Mouse (Mus musculus) large intestine, adult 2 months (tissue): ENCODE measurements at regions not wholly inside any gene's neighbourhood (a gene's known extent, or its start where the extent isn't known, plus 50 kb on each side); places are given as distances from the start of the nearest gene placed in this dataset.
"Not testable (repeated sequence)": the region's sequence is repeated elsewhere in the genome, so short reads cannot be mapped to it uniquely, and the experiment has no call there.

ENCODE experiments used
- DNase-seq: peaks from one replicate; pipeline ENCODE4 v3.0.0-alpha.2; 2012; ENCODE audit warnings: low read depth, low spot score
- WGBS: fragments of 180-500 bp; shearing (Covaris S2); methylation state at CpG from one replicate; pipeline ENCODE4 v1.1.7; 2018; 5-methylcytosine and 5-hydroxymethylcytosine counted together

DNA sequence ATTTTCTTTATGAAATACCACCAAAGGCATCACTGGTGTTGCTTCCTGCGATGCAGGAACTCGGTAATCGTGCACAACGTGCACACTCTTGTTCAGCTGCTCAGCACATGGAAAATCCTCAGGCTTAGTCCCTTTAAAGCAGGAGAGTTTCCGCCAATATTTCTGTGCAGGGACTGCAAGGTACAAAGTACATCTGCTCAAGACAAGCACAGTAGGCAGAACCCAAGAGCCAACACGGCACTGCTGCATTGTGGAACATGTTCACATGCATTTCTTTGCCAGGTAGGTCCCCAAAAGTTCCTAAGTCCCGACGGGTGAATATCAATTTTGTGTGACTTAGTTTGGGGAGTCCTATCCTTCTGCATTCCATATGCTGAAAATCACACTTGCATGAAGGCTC is 808.0 kb upstream of the Pou3f3 start:
- DNase-seq, result no peak
- 76% methylated on average over 8 of the region's 8 CpGs for WGBS

DNA sequence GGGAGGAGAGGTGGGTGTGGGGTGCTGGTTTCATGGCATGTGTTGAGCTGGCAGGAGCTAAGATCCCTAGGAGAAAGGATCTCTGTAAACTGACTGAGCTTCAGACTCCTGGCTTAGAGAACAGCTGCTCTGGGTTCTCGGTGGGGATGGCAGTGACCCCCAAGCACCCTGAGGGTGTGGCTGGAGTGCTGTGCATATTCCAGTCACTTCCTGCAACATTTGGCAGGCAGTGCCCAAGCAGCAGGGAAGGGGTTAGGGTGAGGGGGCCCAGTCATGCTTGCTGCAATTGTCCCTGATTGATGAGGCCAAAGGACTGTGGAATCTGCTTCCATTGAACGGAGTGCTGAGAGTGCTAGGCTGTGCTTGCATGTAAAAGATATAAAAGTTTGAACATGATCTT is 807.4 kb upstream of the Pou3f3 start:
- WGBS, result 28% methylated on average over 2 of the region's 2 CpGs

DNA sequence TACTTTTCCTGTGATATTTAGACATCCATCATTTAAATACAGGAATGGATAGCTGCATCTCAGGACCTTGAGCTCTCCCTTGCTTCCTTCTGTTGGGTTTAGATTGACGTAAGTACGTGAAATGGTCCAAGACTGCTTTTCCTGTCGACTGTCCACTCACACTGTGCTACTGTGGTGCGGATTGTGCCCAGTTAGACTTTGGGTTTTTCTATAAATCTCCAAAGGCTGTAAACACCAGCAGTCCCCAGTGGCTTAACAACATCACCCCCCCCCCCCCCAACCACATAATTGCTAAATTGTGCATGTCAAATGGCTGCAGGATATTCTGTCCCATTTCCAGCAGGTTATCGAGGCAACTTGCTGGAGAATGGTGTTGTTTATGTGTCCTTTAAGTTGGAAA is 806.6 kb upstream of the Pou3f3 start:
- no peak for DNase-seq
- 75% methylated on average over 5 of the region's 5 CpGs for WGBS

More for the DNA sequence above, 807.4 kb upstream of the Pou3f3 start:
- no peak for DNase-seq

DNA sequence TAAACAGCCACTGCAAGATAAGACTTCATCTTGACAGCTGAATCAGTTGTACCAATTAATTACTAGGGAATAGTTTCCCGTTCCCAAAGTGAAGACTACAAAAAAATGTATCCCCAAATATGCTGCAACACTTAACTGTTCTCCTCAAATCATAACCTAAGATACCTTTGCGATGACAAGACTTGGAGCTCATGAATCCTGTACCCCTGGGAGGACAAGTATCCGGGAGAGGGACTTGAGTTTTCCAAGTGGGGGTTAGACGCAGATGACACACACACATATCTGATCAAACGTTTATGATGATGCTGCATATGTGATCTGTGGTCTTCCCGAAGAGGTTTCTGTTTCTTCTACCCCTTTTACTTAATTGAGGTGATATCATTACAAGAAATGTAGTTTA is 805.6 kb upstream of the Pou3f3 start:
- no peak for DNase-seq
- WGBS, result 79% methylated on average over 6 of the region's 6 CpGs

DNA sequence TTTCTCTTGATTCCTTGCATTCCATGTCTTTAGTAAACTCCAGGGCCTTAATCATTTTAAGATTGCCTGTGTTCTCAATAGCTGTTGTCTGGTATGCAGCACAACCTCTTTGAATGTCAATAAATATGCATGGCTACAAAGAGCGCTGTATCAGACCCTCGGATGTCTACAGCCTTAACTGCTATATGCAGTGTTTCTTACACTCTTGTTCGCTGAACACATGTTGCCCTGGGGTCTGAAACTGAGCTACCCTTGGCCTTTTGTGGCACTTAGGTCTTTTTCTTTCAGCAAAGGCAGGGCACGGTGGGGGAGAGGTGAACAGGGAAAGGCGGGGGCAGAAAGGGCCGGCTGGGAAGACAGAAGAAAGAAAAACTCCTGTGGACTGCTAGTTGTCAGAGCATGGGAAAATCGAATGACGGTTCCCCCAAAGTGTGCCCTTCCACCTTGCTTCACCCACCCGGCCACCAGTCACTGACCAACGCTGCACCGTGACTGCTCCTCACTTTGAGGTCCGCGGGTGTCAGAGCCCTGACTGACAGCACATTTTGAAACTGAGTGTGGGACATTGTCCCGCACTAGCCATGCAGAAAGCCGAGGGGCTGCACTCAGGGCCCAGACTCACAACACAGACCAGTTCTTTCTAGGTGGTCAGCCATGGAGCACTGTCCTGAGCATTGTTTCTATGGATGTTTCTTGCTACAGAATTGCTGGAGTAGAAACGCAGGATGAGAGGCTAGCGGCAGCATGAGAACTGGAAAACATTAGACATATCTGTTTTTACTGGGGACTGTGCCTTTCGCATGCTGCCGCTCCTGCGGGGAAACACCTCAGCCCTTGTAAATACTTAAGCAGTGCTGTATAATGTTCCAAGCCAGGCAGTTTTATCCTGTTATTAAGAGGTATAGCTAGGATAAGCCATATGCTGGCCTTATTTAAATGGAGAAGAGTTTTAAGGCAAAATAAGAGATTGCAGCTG is 804.6 kb upstream of the Pou3f3 start:
- DNase-seq, result no peak
- 86% methylated on average over 20 of the region's 20 CpGs for WGBS

DNA sequence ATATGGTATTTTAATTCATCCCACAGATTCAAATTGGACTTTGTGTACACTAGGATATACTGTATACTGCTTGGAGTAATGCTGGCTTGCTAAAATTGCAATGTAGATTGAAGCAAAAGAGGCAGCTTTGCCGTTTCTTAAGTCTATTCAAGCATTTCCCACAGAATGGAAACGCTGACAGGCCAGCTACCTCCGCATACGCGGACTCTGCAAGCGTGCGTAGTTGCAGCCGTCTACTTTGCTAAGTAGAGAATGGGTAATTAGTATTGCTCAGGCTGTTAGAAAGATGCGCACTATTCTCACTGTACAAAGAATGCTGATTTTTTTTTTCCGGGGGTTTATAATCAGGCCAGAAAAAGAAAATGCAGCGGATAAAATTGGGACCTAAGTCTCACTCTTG is 803.8 kb upstream of the Pou3f3 start:
- WGBS, result 92% methylated on average over 11 of the region's 11 CpGs
- DNase-seq, result no peak

DNA sequence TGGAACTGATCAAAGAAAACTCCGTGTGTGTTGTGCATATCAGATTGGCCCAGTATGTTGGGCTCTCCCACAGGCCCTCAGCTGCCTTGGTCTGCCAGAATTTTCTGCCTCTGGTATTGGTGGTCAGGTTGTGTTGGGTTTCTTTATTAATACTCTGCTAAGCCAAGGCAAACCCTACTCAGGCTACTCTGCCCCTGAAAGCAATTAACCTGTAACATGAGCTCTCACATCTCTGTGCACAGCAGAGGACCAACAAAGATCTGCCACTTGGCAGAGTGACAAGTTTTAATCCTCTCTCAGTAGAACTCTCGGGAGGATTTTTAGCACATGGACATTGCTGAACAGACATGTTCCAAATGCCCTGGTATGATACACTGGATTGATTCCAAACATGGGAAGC is 803.2 kb upstream of the Pou3f3 start:
- no peak for DNase-seq
- WGBS, result 39% methylated on average over 2 of the region's 2 CpGs

DNA sequence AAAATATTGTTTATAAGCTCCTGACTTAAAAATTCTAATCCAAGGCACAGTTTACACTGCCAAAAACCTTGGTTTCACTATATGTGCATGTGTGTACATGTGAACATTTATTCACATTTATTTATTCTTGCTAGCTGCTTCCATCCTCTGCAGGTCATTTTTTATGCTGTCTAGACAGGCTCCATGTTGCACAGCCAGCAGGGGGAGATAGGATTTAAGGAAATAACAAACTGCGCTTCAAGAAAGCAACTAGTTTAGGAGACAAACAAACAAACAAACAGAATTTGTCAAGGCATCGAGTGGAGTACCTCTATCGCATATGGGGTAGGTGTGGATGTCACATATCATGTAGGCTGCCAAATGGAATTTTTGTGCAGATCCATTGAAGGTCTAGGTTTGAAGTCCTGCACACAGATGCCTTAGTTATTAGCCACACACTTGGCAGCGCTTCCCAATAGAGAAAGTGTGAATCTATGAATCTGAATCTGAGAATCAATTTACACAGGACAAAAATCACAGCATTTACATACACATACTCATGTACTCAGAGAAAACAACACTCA is 797.7 kb upstream of the Pou3f3 start:
- 71% methylated on average over 4 of the region's 4 CpGs for WGBS
- no peak for DNase-seq

DNA sequence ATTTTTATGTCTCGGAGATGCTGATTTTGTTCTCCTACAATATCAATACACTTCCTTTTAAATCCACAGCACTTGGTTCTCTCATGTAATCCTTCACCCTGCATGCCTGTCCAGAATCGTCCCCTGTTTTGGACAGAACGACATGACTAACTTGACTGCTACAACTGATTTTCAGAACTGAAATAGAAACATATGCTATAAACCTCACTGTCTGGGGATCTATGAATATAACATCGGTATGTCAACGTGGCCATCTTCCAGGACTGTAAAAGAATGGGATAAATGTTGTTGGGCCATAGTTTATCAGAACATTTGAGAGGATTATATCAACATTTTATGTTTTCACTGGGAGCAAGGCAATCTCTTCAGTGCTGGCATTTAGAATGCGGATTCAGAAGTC is 795.2 kb upstream of the Pou3f3 start:
- DNase-seq, result no peak
- 73% methylated on average over 6 of the region's 6 CpGs for WGBS

DNA sequence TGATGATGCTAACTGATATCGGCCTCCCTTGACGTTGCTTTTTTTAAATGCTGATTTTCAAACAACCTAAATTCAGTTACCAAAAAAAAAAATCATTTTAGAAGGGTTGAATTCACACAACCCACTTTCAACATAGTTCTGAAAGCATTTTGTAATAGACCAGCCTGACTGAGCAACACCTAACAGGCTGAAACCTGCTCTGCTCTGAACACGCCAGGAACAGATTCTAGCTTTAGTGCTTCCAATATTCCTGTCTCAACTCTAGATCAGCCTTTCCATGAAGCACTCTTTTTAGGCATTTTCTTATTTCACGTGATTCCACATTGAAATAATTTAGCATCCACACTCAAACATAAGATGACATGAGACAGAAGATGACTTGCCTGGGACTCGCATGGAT is 789.6 kb upstream of the Pou3f3 start:
- WGBS, result 69% methylated on average over 5 of the region's 5 CpGs
- no peak for DNase-seq

DNA sequence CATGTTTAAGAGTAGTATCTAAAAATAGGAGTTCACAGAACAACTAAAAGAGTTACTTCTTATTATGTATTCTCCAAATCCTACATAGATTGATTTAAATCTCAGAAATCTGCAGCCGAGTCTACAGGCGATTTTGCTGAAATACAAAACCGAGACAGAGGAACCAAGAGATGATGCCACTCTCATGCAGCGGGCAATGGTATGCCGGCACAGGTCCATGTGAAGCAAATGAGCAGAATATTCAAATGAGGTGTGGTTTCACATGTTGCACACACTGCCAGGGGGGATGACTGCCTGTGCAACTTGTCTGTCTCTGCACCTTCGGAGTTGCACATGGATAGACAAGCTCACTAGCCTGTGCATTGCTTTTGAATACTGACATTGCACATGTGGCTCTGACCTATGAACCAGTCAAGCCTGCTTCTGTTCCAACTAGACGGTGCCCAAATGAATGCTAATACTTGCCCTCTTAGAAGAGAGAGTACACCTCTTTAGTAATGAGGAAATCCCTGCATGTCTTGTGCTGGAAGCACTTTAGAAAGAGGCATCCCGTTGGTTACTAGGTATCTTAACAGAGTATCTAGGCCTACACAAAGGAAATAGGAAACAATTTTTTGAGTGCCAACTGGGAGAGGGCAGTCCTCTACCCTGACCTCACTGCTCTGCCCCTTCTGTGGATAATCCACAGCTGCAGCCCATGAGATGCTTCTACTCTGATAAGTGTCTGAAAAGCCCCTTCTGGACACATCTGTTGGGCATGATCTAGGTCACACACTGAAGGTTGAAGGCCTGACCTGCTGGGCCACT is 787.4 kb upstream of the Pou3f3 start:
- no peak for DNase-seq
- WGBS, result 88% methylated on average over 8 of the region's 8 CpGs

DNA sequence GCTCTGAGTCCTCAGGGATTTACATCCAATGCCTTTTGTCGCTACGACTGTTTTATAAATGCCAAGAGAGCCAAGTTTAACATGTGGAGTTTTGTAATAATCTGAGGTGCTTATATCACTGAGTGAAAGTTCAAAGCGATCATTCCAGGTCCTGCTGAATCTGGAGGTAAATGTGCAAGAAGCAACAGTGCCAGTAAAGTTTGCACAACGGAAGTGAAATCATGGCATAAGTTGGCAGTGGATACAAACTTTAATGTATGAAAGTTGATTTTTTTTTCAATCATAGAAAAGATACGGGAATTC is 786.8 kb upstream of the Pou3f3 start:
- DNase-seq, result no peak
- 88% methylated on average over 5 of the region's 5 CpGs for WGBS

DNA sequence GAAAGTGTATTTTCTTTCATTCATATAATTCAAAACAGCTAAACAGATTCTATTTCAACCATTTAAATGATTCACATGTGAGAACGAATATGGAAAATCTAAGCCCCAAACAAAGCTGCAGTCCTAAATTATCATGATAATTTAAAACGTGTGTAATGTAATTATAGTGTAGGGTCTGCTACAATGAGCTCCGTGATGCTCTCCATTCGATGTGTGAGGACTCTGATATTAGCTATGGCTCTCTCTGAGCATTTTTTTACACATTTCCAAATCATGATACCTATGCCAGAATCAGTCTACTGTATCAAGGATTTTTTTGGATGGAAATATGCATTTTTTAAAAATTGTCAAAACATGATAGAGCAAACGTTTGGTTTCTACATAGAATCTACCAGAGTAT is 785.8 kb upstream of the Pou3f3 start:
- 73% methylated on average over 5 of the region's 5 CpGs for WGBS
- DNase-seq, result no peak

DNA sequence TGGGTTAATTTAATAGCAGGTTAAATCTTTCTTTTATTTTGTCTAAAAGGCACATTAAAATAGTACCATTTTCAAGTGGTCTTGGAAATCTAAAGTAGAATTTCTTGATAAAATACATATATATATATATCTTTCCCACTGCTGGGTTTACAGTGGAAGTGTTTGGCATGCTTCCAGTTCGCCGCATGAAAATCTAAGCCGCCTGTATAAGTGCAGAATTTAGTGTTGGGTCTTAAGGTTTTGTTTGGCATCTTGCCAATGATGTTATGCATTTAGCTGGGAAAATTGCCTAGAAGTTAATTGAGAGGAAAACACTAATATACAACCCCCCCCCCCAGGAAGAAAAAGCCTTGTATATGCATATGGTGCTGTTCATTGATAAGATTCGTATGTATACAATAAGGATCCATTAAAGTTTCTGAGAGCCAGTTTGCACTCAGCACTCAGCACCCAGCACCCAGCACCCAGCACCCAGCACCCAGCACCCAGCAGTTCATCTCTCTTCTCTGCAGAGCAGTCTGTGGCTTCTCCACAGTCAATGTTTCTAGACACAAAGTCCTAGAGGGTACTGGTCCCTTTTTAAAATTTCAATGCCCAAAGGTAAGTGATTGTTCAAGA is 778.7 kb upstream of the Pou3f3 start:
- WGBS, result 43% methylated on average over 4 of the region's 4 CpGs
- DNase-seq, result no peak

DNA sequence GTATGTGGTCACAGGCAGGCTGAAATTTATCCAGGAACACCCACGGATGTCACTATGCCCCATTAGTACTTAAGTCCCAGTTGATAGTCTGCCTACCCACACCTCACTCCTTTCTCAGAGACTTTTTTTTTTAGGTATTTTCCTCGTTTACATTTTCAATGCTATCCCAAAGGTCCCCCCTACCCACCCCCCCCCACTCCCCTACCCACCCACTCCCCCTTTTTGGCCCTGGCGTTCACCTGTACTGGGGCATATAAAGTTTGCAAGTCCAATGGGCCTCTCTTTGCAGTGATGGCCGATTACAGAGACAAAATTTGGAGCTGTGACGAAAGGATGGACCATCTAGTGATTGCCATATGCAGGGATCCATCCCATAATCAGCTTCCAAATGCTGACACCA is 777.8 kb upstream of the Pou3f3 start:
- DNase-seq, result not testable (repeated sequence)
- 70% methylated on average over 5 of the region's 5 CpGs for WGBS

DNA sequence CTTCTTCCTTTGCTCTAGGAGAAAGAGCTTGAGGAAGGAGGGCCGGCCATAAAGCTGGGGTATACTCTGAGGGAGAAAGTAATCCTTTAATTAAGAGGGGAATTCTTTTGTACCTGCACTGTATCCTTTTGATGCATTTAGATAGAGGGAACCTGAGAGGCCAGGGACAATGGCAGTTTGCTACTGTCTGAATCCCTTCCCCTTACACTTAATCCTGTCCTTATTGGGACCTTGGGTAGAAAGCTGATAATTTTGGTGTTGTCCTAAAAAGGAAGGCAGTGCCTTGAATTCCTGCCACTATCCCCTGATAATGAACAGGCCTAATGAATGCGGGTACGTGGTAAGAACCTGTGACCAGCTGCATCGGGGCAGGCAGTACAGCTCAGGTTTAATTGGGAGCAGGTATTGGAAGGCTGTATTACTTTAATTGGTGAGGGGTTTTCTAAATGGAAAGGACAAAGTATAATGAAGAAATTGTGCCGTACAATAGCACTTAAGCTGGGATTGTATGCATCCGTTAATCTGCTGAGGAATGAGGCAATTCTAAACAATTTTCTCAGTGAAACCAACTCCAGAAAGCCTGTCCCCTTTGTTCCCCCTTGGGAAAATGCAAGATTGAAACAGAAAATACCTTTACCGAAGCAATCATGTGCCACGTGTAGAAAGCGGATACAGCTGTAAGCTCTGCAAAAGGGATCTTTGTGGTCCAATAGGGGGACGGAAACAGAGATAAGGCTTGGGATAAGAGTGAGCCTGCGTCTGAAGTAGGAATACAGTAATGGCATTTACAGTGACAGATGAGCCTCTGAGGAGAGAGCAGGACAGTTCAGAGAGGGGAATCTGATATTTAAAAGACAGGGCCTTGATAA is 776.9 kb upstream of the Pou3f3 start:
- WGBS, result 56% methylated on average over 11 of the region's 11 CpGs
- no peak for DNase-seq

DNA sequence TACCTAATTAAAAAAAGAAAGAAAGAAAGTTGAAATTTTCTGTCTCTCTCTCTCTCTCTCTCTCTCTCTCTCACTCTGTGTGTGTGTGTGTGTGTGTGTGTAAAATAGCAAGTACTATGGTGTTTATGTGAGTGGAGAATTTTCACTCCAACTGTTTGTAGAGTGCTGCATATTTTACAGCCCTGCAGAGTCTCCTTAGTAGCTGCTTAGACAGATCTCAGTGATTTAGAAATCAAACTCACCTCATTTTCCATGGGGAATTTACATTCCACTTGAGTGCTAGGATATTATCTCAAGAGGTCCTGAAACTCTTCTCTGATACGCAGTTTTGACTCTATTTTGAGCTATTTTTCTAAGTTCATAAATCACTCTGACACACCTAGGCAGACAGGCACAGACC is 761.8 kb upstream of the Pou3f3 start:
- DNase-seq, result no peak
- 59% methylated on average over 1 of the region's 1 CpGs for WGBS

DNA sequence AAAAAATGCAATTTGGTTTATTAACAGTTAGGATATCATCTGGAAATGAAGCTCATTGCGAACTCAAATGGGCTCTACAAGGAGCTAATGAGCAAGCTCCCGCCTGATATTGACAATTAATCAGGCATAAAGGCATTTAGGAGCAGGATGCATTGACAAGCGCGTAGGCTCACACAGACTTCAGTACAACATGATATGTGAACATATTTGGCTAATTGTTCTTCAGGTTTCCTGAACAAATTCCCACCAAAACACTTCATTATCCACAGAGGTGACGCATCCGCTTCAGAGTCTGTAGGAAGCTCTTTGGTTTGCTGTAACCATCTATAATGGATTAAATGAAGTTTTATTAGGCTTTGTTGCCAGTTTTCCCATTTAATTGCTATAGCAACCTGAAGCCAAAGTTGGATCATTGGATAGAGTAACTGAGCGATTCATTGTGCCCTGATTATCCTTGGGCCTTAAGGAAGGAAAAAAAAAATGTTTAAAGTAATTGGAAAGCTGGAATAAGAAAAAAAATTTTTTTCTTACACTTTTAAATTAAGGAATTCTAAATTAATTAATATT is 759.6 kb upstream of the Pou3f3 start:
- 92% methylated on average over 7 of the region's 7 CpGs for WGBS
- DNase-seq, result no peak

DNA sequence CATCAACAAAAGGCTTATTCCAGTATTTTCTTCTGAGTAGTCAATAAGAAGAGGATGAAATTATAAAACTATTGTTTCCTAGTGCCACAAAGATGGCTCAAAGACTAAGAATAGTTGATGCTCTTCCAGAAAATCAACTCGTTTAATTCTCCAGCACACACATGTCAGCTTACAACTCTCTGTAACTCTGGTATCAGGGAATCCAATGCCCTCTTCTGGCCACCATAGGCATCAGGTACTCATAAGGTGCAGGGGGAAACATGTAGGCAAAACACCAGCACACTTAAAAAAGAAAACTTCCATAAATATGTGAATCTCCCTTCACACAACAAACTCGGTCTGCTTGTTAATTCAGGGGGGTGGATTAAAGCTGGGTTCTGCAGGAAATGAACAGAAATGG is 734.6 kb upstream of the Pou3f3 start:
- 46% methylated on average over 2 of the region's 2 CpGs for WGBS
- DNase-seq, result no peak
